Mouse (Mus musculus) frontal cortex, postnatal 25 days (tissue): Measurements from ENCODE around the gene Cdk5rap1.

Source experiments
- DNase-seq, 2 experiments: peaks; one replicate each; pipeline ENCODE4 v3.0.0; 2022; ENCODE audit warnings: low spot score in 2 of 2

Gene Cdk5rap1

GRCm38 (mm10) chr2:154372842-154373500 lies at the start of gene Cdk5rap1:
TSS of gene Cdk5rap1 (minus strand) at chr2:154373010.
- DNase-seq: no peak

GRCm38 (mm10) chr2:154422181-154422580 lies 49.4 kb upstream of the Cdk5rap1 start:
- no peak for DNase-seq

- DNase-seq: no peak
These were observed 48.3 kb upstream of the Cdk5rap1 start for GRCm38 (mm10) chr2:154420942-154421731.

GRCm38 (mm10) chr2:154419631-154420515 lies 47.1 kb upstream of the Cdk5rap1 start:
- DNase-seq: no peak

GRCm38 (mm10) chr2:154418001-154418400 lies 45.2 kb upstream of the Cdk5rap1 start:
- DNase-seq: no peak

GRCm38 (mm10) chr2:154417107-154417506 lies 44.3 kb upstream of the Cdk5rap1 start:
- DNase-seq: peak; percentile 48 to 72

GRCm38 (mm10) chr2:154412018-154412666 lies 39.3 kb upstream of the Cdk5rap1 start:
- DNase-seq: no peak

- DNase-seq: peak in 1 of 2 experiments; percentile 34
These were observed 37.5 kb upstream of the Cdk5rap1 start for GRCm38 (mm10) chr2:154410355-154410754.

- peak; percentile 47 to 69 for DNase-seq
These were observed 35.0 kb upstream of the Cdk5rap1 start, which contains the start of gene Snta1 for GRCm38 (mm10) chr2:154407643-154408445. TSS of gene Snta1 (minus strand) at chr2:154408099.

- no peak for DNase-seq
These were observed 34.3 kb upstream of the Cdk5rap1 start for GRCm38 (mm10) chr2:154407063-154407642.

- no peak for DNase-seq
These were observed 32.7 kb upstream of the Cdk5rap1 start for GRCm38 (mm10) chr2:154405447-154405994.

GRCm38 (mm10) chr2:154402811-154403210 lies 30.0 kb upstream of the Cdk5rap1 start:
- no peak for DNase-seq

- DNase-seq: no peak
These were observed 29.2 kb upstream of the Cdk5rap1 start for GRCm38 (mm10) chr2:154401976-154402375.

GRCm38 (mm10) chr2:154399325-154399724 lies 26.5 kb upstream of the Cdk5rap1 start:
- DNase-seq: no peak

GRCm38 (mm10) chr2:154398267-154398666 lies 25.5 kb upstream of the Cdk5rap1 start:
- DNase-seq: no peak

- DNase-seq: no peak
These were observed 23.7 kb upstream of the Cdk5rap1 start for GRCm38 (mm10) chr2:154396529-154396928.

- no peak for DNase-seq
These were observed 21.8 kb upstream of the Cdk5rap1 start for GRCm38 (mm10) chr2:154394602-154395001.

- DNase-seq: no peak
These were observed 17.6 kb upstream of the Cdk5rap1 start for GRCm38 (mm10) chr2:154390180-154390964.

- peak; percentile 59 to 73 for DNase-seq
These were observed 6.3 kb upstream of the Cdk5rap1 start for GRCm38 (mm10) chr2:154379103-154379502.
